In the genomic region with DNA sequence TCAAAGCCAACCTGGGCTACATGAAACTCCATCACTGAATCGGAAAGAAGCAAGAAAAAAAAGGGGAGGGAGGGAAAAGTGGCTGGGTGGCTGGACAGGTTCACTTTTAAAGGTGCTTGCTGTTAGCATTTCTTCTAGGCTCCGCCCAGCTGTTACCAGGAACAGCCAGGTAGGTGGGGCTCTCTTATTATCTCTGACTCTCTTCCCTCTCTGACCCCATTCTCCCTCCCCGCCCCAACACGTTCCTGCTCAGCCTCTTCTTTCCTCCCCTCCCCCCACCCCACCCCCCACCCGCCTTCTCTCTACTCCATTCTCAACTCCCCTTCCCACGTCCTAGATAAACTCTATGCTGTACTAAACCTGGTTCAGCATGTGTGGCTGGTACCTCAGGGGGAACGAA, we compare ENCODE assay signal across 28 mouse cellular contexts. TPM values are rescaled to one million over a fixed set of nuclear protein-coding genes. Genes with fewer than 3 reads are reported as not detected.
DNase-seq lines count a peak whose midpoint lies in the region; ATAC-seq and TF ChIP-seq lines count a peak whose summit lies in the region.
"Had no signal": no experiment of that assay in that cellular context is flagged by ENCODE, and none has a peak within 500 bp of the region (broad histone marks: within the 10 kb centered on the region; RNA-seq: fewer than 3 reads in every experiment).

No protein-coding gene starts in this region.

- peak; percentile 69 for ATAC-seq in intestine, embryonic 16.5 days
- ATAC-seq in stomach, embryonic 16.5 days (ENCODE audit: insufficient read depth, low FRiP score): peak; percentile 50; the same call in 1 of the 2 replicates
- ATAC-seq in forebrain, embryonic 16.5 days: no peak

- no peaks in the 10 kb centered on the region for H3K9me3 ChIP-seq in E14TG2a.4 (ENCODE audit: low read length)
- no peaks in the 10 kb centered on the region for H3K9me3 ChIP-seq in intestine, embryonic 16.5 days (ENCODE audit: control insufficient read depth, low read length)
- H3K9me3 ChIP-seq in stomach, embryonic 16.5 days (replicated peaks; ENCODE audit: control insufficient read depth, low read length): no peaks in the 10 kb centered on the region
- H3K9me3 ChIP-seq in forebrain, embryonic 16.5 days (ENCODE audit: control insufficient read depth, low read length): no peaks in the 10 kb centered on the region
- H3K9me3 ChIP-seq: embryonic facial prominence, embryonic 15.5 days; heart, embryonic 13.5 days; hindbrain, embryonic 12.5 days; liver, embryonic 13.5 days; midbrain, embryonic 12.5 days had no signal

- peaks cover 39% of the 10 kb centered on the region for H3K27me3 ChIP-seq in E14TG2a.4 (ENCODE audit: insufficient read depth, low read length)
- H3K27me3 ChIP-seq in intestine, embryonic 16.5 days (replicated peaks; ENCODE audit: control insufficient read depth, insufficient read depth, low read length): peaks cover 5% of the 10 kb centered on the region
- peaks cover 34% of the 10 kb centered on the region for H3K27me3 ChIP-seq in stomach, embryonic 16.5 days (ENCODE audit: control insufficient read depth, insufficient read depth, low read length)
- peaks cover 43% of the 10 kb centered on the region for H3K27me3 ChIP-seq in forebrain, embryonic 16.5 days (replicated peaks; ENCODE audit: control insufficient read depth, insufficient read depth, low read length)

- peak overlapping the region; percentile 32; the same call in 1 of the 2 replicates for H3K9ac ChIP-seq in intestine, embryonic 16.5 days (ENCODE audit: low read depth, low read length)
- H3K9ac ChIP-seq in stomach, embryonic 16.5 days (ENCODE audit: low read length): no peak overlapping the region
- no peak overlapping the region for H3K9ac ChIP-seq in forebrain, embryonic 16.5 days (replicated peaks; ENCODE audit: low read depth, low read length)
- H3K9ac ChIP-seq: embryonic facial prominence, embryonic 15.5 days; heart, embryonic 13.5 days; hindbrain, embryonic 12.5 days; liver, embryonic 13.5 days; lung, embryonic 14.5 days; midbrain, embryonic 12.5 days had no signal

- H3K27ac ChIP-seq in intestine, embryonic 16.5 days (ENCODE audit: low read length): peak overlapping the region; percentile 76
- H3K27ac ChIP-seq in stomach, embryonic 16.5 days (ENCODE audit: low read length): no peak overlapping the region
- H3K27ac ChIP-seq in forebrain, embryonic 16.5 days (ENCODE audit: low read length): no peak overlapping the region
- H3K27ac ChIP-seq: embryonic facial prominence, embryonic 15.5 days; heart, embryonic 13.5 days; hindbrain, embryonic 12.5 days; liver, embryonic 13.5 days; midbrain, embryonic 12.5 days had no signal

- H3K4me2 ChIP-seq in intestine, embryonic 16.5 days (ENCODE audit: low read depth, low read length): peak overlapping the region; percentile 35
- no peak overlapping the region for H3K4me2 ChIP-seq in stomach, embryonic 16.5 days (ENCODE audit: low read depth, low read length)
- H3K4me2 ChIP-seq in forebrain, embryonic 16.5 days (ENCODE audit: low read length): no peak overlapping the region
- H3K4me2 ChIP-seq: embryonic facial prominence, embryonic 15.5 days; heart, embryonic 13.5 days; hindbrain, embryonic 12.5 days; liver, embryonic 13.5 days; lung, embryonic 14.5 days; midbrain, embryonic 12.5 days had no signal

- peaks cover 59% of the 10 kb centered on the region for H3K4me1 ChIP-seq in E14TG2a.4 (replicated peaks; ENCODE audit: low read depth, low read length)
- no peaks in the 10 kb centered on the region; the same call in 1 of the 2 replicates for H3K4me1 ChIP-seq in intestine, embryonic 16.5 days (ENCODE audit: control insufficient read depth, insufficient read depth, low read length)
- H3K4me1 ChIP-seq in stomach, embryonic 16.5 days (ENCODE audit: control insufficient read depth, insufficient read depth, low read length): peaks cover 14% of the 10 kb centered on the region
- peaks cover 16% of the 10 kb centered on the region for H3K4me1 ChIP-seq in forebrain, embryonic 16.5 days (replicated peaks; ENCODE audit: control insufficient read depth, insufficient read depth, low read length)

- H3K4me3 ChIP-seq in E14TG2a.4 (replicated peaks; ENCODE audit: low read length): peak overlapping the region; percentile 45
- peak overlapping the region; percentile 27 for H3K4me3 ChIP-seq in intestine, embryonic 16.5 days (ENCODE audit: low read length)
- H3K4me3 ChIP-seq in stomach, embryonic 16.5 days (replicated peaks; ENCODE audit: low read length): no peak overlapping the region
- no peak overlapping the region for H3K4me3 ChIP-seq in forebrain, embryonic 16.5 days (replicated peaks; ENCODE audit: low read length)
- H3K4me3 ChIP-seq: embryonic facial prominence, embryonic 15.5 days; heart, embryonic 13.5 days; hindbrain, embryonic 12.5 days; liver, embryonic 13.5 days; midbrain, embryonic 12.5 days had no signal

- H3K36me3 ChIP-seq in E14TG2a.4 (ENCODE audit: insufficient read depth, low read length): no peaks in the 10 kb centered on the region
- H3K36me3 ChIP-seq in intestine, embryonic 16.5 days (ENCODE audit: control insufficient read depth, insufficient read depth, low read length): no peaks in the 10 kb centered on the region
- no peaks in the 10 kb centered on the region for H3K36me3 ChIP-seq in stomach, embryonic 16.5 days (ENCODE audit: control insufficient read depth, insufficient read depth, low read length)
- no peaks in the 10 kb centered on the region for H3K36me3 ChIP-seq in forebrain, embryonic 16.5 days (ENCODE audit: control insufficient read depth, insufficient read depth)
- H3K36me3 ChIP-seq: embryonic facial prominence, embryonic 15.5 days; heart, embryonic 13.5 days; hindbrain, embryonic 12.5 days; liver, embryonic 13.5 days; midbrain, embryonic 12.5 days had no signal

- DNase-seq in R1 (ENCODE audit: low read depth, low spot score) (peak; percentile 75), MN1 (ENCODE audit: low spot score) (no peak)
- no peak for DNase-seq in heart, postnatal 14 days
- DNase-seq: adrenal gland, adult 2 months; cerebellum, adult 2 months; gastrocnemius, postnatal 25 days; heart, adult 18-20 months; kidney, adult 8-10 months; kidney, postnatal 25 days; layer of hippocampus, postnatal 36 days; liver, embryonic 13.5 days; lung, embryonic 14.5 days; thymus, postnatal 36 days had no signal

- WGBS in intestine, embryonic 16.5 days: 18% methylated on average over 7 of the region's 7 CpGs
- WGBS in stomach, embryonic 16.5 days: 20% methylated on average over 7 of the region's 7 CpGs
- WGBS in forebrain, embryonic 16.5 days: 18% methylated on average over 7 of the region's 7 CpGs

- intact Hi-C loops in heart, postnatal 14 days (cut with DNase I): no loop called here

- no peak for TF ChIP-seq CTCF in E14TG2a.4 (conservative IDR thresholded peaks at IDR 0.05; ENCODE audit: low read length)

RNA-seq across cellular contexts. Expression of gene B4galnt2, which starts 3.1 kb away (rescaled TPM):
- 41.8 and 44.3 TPM in 2 replicates for polyA plus RNA-seq in intestine, embryonic 16.5 days (2015; fragmentation: Nextera tagmentation; extraction: Ambion mirVana)
- 3.0 and 4.5 TPM in 2 replicates for polyA plus RNA-seq in stomach, embryonic 16.5 days (2015; fragmentation: Nextera tagmentation; extraction: Ambion mirVana)
- total RNA-seq in heart, postnatal 14 days (2021): not detected
- not detected in 2 replicates for polyA plus RNA-seq in forebrain, embryonic 16.5 days (2015; fragmentation: Nextera tagmentation; extraction: Ambion mirVana)
- total RNA-seq: adrenal gland, adult 2 months; gastrocnemius, postnatal 25 days; heart, adult 18-20 months; heart, postnatal 25 days; layer of hippocampus, adult 8-10 months; layer of hippocampus, postnatal 36 days; left cerebral cortex, postnatal 10 days; megakaryocyte, adult 5-6 weeks; monocyte, adult 5-6 weeks had no signal
- polyA plus RNA-seq: adrenal gland, adult 2 months; cerebellum, adult 2 months; hindbrain, embryonic 12.5 days; limb, embryonic 11.5 days; midbrain, embryonic 12.5 days; neural tube, embryonic 11.5 days had no signal

Comparison
In these comparisons a context has a peak if more than half of its experiments do, and no peak if none do; other contexts are left out.
1. H3K4me3 ChIP-seq: peak in E14TG2a.4 (single experiment) and intestine, embryonic 16.5 days (single experiment); none in stomach, embryonic 16.5 days (single experiment) and forebrain, embryonic 16.5 days (single experiment).